Mouse (Mus musculus) adrenal gland, postnatal 14 days (tissue): ENCODE results near the gene Mllt10. TPM values are rescaled to one million over a fixed set of nuclear protein-coding genes. Genes with fewer than 3 reads are reported as not detected.

Experiments used
- DNase-seq: peaks from one replicate; pipeline ENCODE4 v3.0.0; 2021; ENCODE audit warnings: mixed read lengths
- long read RNA-seq, 2 experiments: library from polyadenylated mRNA; stranded (forward); transcript quantifications; one replicate each; pipeline ENCODE4 v2.0.0; 2021
- total RNA-seq: library from RNA; stranded (reverse); gene quantifications from 2 replicates; pipeline ENCODE4 v1.2.3, GENCODE M21; 2021

Mllt10 gene
- total RNA-seq: 39.1 and 56.4 TPM in 2 replicates
- long read RNA-seq, experiment 1, partial matches to known transcripts: 0 of 7 reads
- long read RNA-seq, experiment 1, other reads (novel, unspliced or antisense): 6 of 7 reads
- long read RNA-seq, experiment 2, partial matches to known transcripts: 4 of 9 reads
- long read RNA-seq, experiment 2, other reads (novel, unspliced or antisense): 5 of 9 reads

GRCm38 (mm10) chr2:18055016-18055928 lies at the start of gene Mllt10:
Mllt10 (plus strand) TSS chr2:18055237.
- no peak for DNase-seq

GRCm38 (mm10) chr2:18011226-18011625 lies 43.8 kb upstream of the Mllt10 start:
- DNase-seq: no peak

- DNase-seq: no peak
These were observed 42.2 kb upstream of the Mllt10 start for GRCm38 (mm10) chr2:18012866-18013265.

GRCm38 (mm10) chr2:18015581-18015980 lies 39.5 kb upstream of the Mllt10 start:
- DNase-seq: no peak

- no peak for DNase-seq
These were observed 38.4 kb upstream of the Mllt10 start for GRCm38 (mm10) chr2:18016639-18017038.

GRCm38 (mm10) chr2:18017321-18017720 lies 37.7 kb upstream of the Mllt10 start:
- DNase-seq: no peak

GRCm38 (mm10) chr2:18019122-18019521 lies 35.9 kb upstream of the Mllt10 start:
- DNase-seq: no peak

GRCm38 (mm10) chr2:18022886-18023285 lies 32.2 kb upstream of the Mllt10 start:
- no peak for DNase-seq

GRCm38 (mm10) chr2:18025116-18025515 lies 29.9 kb upstream of the Mllt10 start:
- no peak for DNase-seq

GRCm38 (mm10) chr2:18025781-18026115 lies 29.3 kb upstream of the Mllt10 start:
- no peak for DNase-seq

GRCm38 (mm10) chr2:18026116-18026947 lies 28.7 kb upstream of the Mllt10 start:
- DNase-seq: peak; percentile 74

GRCm38 (mm10) chr2:18027448-18028139 lies 27.4 kb upstream of the Mllt10 start:
- peak; percentile 98 for DNase-seq

GRCm38 (mm10) chr2:18028140-18029021 lies 26.7 kb upstream of the Mllt10 start:
- peak; percentile 95 for DNase-seq

- DNase-seq: no peak
These were observed 25.4 kb upstream of the Mllt10 start for GRCm38 (mm10) chr2:18029656-18030055.

- DNase-seq: no peak
These were observed 24.5 kb upstream of the Mllt10 start for GRCm38 (mm10) chr2:18030581-18030980.

- DNase-seq: peak; percentile 54
These were observed 23.7 kb upstream of the Mllt10 start for GRCm38 (mm10) chr2:18031271-18031821.

GRCm38 (mm10) chr2:18031831-18032537 lies 23.1 kb upstream of the Mllt10 start:
- peak; percentile 73 for DNase-seq

- DNase-seq: no peak
These were observed 22.5 kb upstream of the Mllt10 start for GRCm38 (mm10) chr2:18032538-18032895.

- DNase-seq: no peak
These were observed 21.6 kb upstream of the Mllt10 start for GRCm38 (mm10) chr2:18033166-18034108.
